ENCODE assay signal across 13 mouse cellular contexts in the genomic region with DNA sequence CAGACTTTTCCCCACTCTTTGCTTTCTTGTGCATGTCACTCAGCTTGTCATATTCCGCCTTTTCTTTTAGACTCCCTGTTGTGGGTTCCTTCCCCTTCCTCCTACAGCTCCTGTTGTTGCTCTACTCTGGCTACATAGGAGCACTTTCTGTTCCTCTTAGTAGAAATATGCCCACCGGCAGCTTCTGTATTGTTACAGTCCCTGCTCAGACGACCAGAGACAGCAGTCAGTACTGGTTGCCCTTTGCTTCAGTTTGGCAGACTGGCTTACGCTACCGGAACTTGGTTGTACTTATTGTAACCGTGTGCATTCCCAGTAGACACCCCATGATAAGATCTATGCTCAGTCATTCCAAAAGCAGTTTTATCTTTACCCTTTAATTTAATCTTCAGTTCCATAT. TPM values are rescaled to one million over a fixed set of nuclear protein-coding genes. Genes with fewer than 3 reads are reported as not detected.
DNase-seq lines count a peak whose midpoint lies in the region; ATAC-seq and TF ChIP-seq lines count a peak whose summit lies in the region.
"Had no signal": no experiment of that assay in that cellular context is flagged by ENCODE, and none has a peak within 500 bp of the region (broad histone marks: within the 10 kb centered on the region; RNA-seq: fewer than 3 reads in every experiment).

No protein-coding gene starts in this region.

- H3K27me3 ChIP-seq in megakaryocyte, embryonic 14.5 days (replicated peaks): peaks cover 2% of the 10 kb centered on the region
- H3K27me3 ChIP-seq in hindbrain, embryonic 13.5 days: no peaks in the 10 kb centered on the region
- H3K27me3 ChIP-seq: limb, embryonic 12.5 days had no signal

- intact Hi-C loops in left cerebral cortex, adult 2 months (cut with DNase I): loop anchor here (5.0 kb wide), 4 partner anchors 137 to 663 kb away; no protein-coding TSS in a partner anchor

- no peak for TF ChIP-seq CTCF in left cerebral cortex, adult 2 months (IDR thresholded peaks at IDR 0.05)

- no peak overlapping the region for H3K4me2 ChIP-seq in hindbrain, embryonic 13.5 days
- H3K4me2 ChIP-seq: limb, embryonic 12.5 days had no signal

- peaks cover 5% of the 10 kb centered on the region for H3K36me3 ChIP-seq in megakaryocyte, embryonic 14.5 days (replicated peaks; ENCODE audit: low read length)
- no peaks in the 10 kb centered on the region for H3K36me3 ChIP-seq in hindbrain, embryonic 13.5 days
- H3K36me3 ChIP-seq: limb, embryonic 12.5 days had no signal

- DNase-seq in adrenal gland, adult 2 months: peak; percentile 7
- no peak for DNase-seq in adrenal gland, postnatal 36 days
- peak; percentile 68 for DNase-seq in 416B (ENCODE audit: low read depth)
- DNase-seq in gonadal fat pad, adult 2 months (ENCODE audit: low read depth): peak; percentile 55
- DNase-seq in left cerebral cortex, adult 2 months (ENCODE audit: extremely low spot score in 1 of 2, low spot score in 2 of 2): no peak
- DNase-seq: adrenal gland, postnatal 10 days; cerebellum, postnatal 14 days; heart, postnatal 14 days; right cerebral cortex, adult 18-20 months had no signal

- no peak overlapping the region for H3K27ac ChIP-seq in left cerebral cortex, adult 2 months
- no peak overlapping the region for H3K27ac ChIP-seq in hindbrain, embryonic 13.5 days
- H3K27ac ChIP-seq: limb, embryonic 12.5 days had no signal

- H3K9ac ChIP-seq in hindbrain, embryonic 13.5 days: no peak overlapping the region
- H3K9ac ChIP-seq: limb, embryonic 12.5 days had no signal

- ATAC-seq in cerebellum, adult (ENCODE audit: insufficient number of reproducible peaks, low FRiP score, low TSS enrichment): no peak
- ATAC-seq in hindbrain, embryonic 13.5 days (ENCODE audit: low FRiP score): no peak

- WGBS in hindbrain, embryonic 13.5 days: 74% methylated on average over 6 of the region's 6 CpGs

- no peaks in the 10 kb centered on the region for H3K9me3 ChIP-seq in megakaryocyte, embryonic 14.5 days
- H3K9me3 ChIP-seq in hindbrain, embryonic 13.5 days: no peaks in the 10 kb centered on the region
- H3K9me3 ChIP-seq: limb, embryonic 12.5 days had no signal

- peaks cover 65% of the 10 kb centered on the region for H3K4me1 ChIP-seq in megakaryocyte, embryonic 14.5 days
- H3K4me1 ChIP-seq in hindbrain, embryonic 13.5 days (replicated peaks): peaks cover 20% of the 10 kb centered on the region

- H3K4me3 ChIP-seq in megakaryocyte, embryonic 14.5 days (replicated peaks): peak overlapping the region; percentile 88
- no peak overlapping the region for H3K4me3 ChIP-seq in left cerebral cortex, adult 2 months
- H3K4me3 ChIP-seq in hindbrain, embryonic 13.5 days: no peak overlapping the region
- H3K4me3 ChIP-seq: limb, embryonic 12.5 days had no signal

RNA-seq across cellular contexts. Expression of gene Mpp6, which starts 4.2 kb away (rescaled TPM):
- total RNA-seq in adrenal gland, adult 2 months (2021): 10 to 100 TPM; 27.8 to 34.1 TPM
- 0.61 and 1.1 TPM in 2 replicates for polyA plus RNA-seq in adrenal gland, adult 2 months (2012; rRNA removed)
- 10 to 100 TPM; 31.7 to 33.3 TPM for total RNA-seq in adrenal gland, postnatal 36 days (2021)
- polyA plus RNA-seq in gonadal fat pad, adult 2 months (2012; rRNA removed): 14.2 and 14.4 TPM in 2 replicates
- 2.1 and 9.7 TPM in 2 replicates for polyA plus RNA-seq in megakaryocyte, embryonic 14.5 days (2012; ENCODE audit: insufficient read depth, low replicate concordance)
- total RNA-seq in left cerebral cortex, adult 2 months (2021): 10 to 100 TPM; 82.7 to 89.2 TPM
- polyA plus RNA-seq in hindbrain, embryonic 13.5 days (2015; fragmentation: Nextera tagmentation; extraction: Ambion mirVana): 50.5 and 52.4 TPM in 2 replicates

Comparison
In these comparisons a context has a peak if more than half of its experiments do, and no peak if none do; other contexts are left out.
1. DNase-seq: peak in adrenal gland, adult 2 months (single experiment), 416B (single experiment) and gonadal fat pad, adult 2 months (single experiment); none in adrenal gland, postnatal 36 days (0 of 2) and left cerebral cortex, adult 2 months (0 of 2).